Mouse (Mus musculus) ES-Bruce4 (cell line): ENCODE results near the gene Trdn.

Source experiments
- CTCF ChIP-seq: IDR thresholded peaks from one replicate; pipeline ENCODE4 v1.8.1; 2011; ENCODE audit warnings: low read depth, low read length
- EP300 ChIP-seq: IDR thresholded peaks from 2 replicates; pipeline ENCODE4 v1.6.1; 2011; ENCODE audit warnings: low read depth, low read length; ENCODE audit not compliant: insufficient read depth
- POLR2A ChIP-seq: IDR thresholded peaks from one replicate; pipeline ENCODE4 v1.8.1; 2011; ENCODE audit warnings: low read length; ENCODE audit not compliant: insufficient read depth

- TF ChIP-seq CTCF = no peak
- TF ChIP-seq EP300 = no peak
- TF ChIP-seq POLR2A = no peak
Measured at GRCm38 (mm10) chr10:33092400-33092799, 12.0 kb downstream of the Trdn start.
